Mouse (Mus musculus) thymus, adult 2 months (tissue): ENCODE measurements around the gene Mthfd1l.

Source experiments
- CTCF ChIP-seq: fragments of 200-500 bp; IDR thresholded peaks from 2 replicates; pipeline ENCODE4 v1.5.1; 2012; ENCODE audit warnings: mild to moderate bottlenecking, control low read depth, low read length, moderate library complexity, borderline replicate concordance; ENCODE audit not compliant: control insufficient read depth, poor library complexity, insufficient read depth; ENCODE audit errors: extremely low read depth
- POLR2A ChIP-seq: fragments of 200-500 bp; IDR thresholded peaks from 2 replicates; pipeline ENCODE4 v1.6.1; 2012; ENCODE audit warnings: mild to moderate bottlenecking, low read length, control low read depth, moderate library complexity; ENCODE audit not compliant: control insufficient read depth, poor library complexity, insufficient read depth; ENCODE audit errors: extremely low read depth

GRCm38 (mm10) chr10:4057832-4058231 lies 84.9 kb downstream of the Mthfd1l start:
- TF ChIP-seq CTCF (no peak), POLR2A (no peak)
